Mouse (Mus musculus) cerebellum, adult (tissue): ENCODE results near the gene Tubb2b.

ENCODE experiments used
- ATAC-seq: cut with Nextera tagmentation; 2 replicates; pipeline ENCODE4 v1.9.2; 2017; ENCODE audit warnings: mild to moderate bottlenecking, moderate library complexity, mixed read lengths; ENCODE audit not compliant: insufficient number of reproducible peaks, low FRiP score, low TSS enrichment

Gene Tubb2b

GRCm38 (mm10) chr13:34130226-34130731 lies at the start of gene Tubb2b:
Gene Tubb2b (minus strand): TSS chr13:34130466.
- ATAC-seq: peak; percentile 47; the same call in 1 of the 2 replicates

DNA sequence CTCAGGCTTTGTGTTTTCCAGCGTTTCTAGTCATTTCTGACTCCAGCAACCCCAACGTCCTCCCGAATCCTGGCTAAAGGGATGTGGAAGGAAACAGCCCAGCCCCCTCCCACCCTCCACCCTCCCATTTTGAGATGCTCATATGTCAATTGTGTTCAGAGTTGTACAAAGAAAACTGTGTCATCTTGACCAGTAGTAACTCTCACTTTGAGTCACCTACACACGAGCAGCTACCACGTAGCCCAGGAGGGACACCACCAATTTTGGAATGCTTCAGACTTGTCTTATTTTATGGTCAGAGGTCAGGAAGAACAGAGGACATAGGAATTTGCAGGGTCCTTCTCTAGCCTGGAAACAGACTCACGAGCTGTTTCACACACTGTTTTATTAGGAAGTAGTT lies 43.8 kb upstream of the Tubb2b start:
- ATAC-seq: no peak

GRCm38 (mm10) chr13:34163304-34163975 lies 33.2 kb upstream of the Tubb2b start:
- peak; percentile 9 for ATAC-seq

DNA sequence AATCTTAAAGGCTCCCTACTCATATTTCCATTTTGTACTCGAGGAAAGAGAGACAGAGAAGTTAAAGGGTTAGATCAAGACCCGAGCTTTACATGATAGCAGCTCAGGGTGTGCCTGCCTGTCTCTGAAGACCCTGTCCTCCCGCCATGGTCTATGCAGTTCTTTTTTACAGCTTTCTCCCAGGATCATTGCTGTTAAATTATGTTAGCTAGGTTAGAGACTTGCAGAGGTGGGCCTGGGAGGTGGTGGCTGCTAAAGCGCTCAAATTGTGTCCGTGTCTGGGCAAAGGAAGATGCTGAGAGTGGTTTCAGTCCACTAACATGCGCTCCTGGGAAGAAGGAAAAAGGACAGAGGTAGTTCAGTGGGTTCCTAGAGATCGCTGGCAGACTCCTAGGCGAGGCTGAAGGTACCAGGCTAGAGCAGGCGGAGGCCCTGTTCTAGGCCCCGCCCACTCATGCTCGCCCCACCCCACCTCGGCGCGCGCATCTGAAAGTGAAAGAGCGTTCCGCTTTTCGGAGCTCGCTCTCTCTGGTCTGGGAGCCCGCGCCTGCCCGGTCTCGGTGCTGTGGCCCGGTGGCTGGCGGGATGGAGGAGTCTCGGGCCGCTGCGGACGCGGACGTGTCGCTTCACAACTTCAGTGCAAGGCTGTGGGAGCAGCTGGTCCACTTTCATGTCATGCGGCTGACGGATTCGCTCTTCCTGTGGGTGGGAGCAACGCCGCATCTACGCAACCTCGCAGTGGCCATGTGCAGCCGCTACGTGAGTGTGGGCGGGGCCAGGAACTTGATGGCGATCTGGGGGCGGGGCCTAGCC lies 32.4 kb upstream of the Tubb2b start, which contains the start of gene Psmg4:
TSS of gene Psmg4 (plus strand) at position 474 of the 813 bp plus-strand sequence.
- peak; percentile 92 for ATAC-seq

GRCm38 (mm10) chr13:34159926-34160325 lies 29.7 kb upstream of the Tubb2b start:
- ATAC-seq: no peak

GRCm38 (mm10) chr13:34157596-34158157 lies 27.4 kb upstream of the Tubb2b start:
- no peak for ATAC-seq

DNA sequence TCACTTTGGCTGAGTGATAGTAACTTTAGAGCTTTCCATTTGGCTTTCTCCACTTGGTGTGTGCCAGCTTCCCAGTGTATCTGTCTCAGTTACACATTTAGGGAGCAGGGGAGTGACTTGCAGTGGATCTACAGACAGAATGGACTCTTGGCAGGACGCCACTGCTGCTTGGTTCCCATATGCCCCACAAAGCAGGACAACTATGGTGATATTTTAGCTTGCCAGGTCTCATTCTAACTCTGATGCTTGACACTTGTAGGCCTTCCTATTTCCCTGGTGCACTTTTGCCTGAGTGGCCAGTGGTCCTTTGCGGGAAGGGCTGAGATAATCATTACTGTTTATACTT lies 26.5 kb upstream of the Tubb2b start:
- peak; percentile 72 for ATAC-seq

DNA sequence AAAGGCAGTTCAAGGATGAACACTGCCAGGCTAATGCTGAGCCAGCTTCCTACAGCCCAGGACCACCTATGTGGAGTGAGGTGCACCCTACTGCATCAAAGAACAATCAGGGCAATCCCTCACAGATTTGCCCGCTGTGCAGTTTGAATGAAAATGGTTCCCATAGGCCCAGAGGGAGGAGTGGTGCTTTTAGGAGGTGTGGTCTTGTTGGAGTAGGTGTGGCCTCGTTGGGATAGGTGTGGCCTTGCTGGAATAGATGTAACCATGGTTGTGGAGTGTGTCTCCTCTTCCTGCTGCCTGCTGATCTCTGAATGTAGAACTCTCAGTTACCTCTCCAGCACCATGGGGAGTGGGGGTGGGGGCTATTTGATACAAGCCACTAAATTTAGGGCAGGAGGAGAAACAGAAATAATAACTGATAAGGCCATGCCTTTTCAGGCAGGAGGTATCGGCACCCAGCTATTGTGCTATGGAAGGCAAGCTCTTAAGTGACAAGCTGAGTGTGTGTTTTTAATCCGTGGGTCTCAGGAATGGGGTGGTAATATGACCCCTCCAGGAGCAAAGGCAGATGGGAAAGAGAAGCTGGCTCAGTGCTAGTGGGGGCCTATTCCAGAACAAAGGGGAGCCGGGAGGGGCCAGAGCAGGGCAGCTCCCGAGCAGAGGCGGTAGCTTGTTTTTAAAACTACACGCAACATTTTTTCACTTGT lies 26.0 kb upstream of the Tubb2b start:
- 0 out of 2 replicates have a peak, but pooled peaks have one; percentile 1 for ATAC-seq

GRCm38 (mm10) chr13:34154931-34155272 lies 24.6 kb upstream of the Tubb2b start:
- no peak for ATAC-seq

DNA sequence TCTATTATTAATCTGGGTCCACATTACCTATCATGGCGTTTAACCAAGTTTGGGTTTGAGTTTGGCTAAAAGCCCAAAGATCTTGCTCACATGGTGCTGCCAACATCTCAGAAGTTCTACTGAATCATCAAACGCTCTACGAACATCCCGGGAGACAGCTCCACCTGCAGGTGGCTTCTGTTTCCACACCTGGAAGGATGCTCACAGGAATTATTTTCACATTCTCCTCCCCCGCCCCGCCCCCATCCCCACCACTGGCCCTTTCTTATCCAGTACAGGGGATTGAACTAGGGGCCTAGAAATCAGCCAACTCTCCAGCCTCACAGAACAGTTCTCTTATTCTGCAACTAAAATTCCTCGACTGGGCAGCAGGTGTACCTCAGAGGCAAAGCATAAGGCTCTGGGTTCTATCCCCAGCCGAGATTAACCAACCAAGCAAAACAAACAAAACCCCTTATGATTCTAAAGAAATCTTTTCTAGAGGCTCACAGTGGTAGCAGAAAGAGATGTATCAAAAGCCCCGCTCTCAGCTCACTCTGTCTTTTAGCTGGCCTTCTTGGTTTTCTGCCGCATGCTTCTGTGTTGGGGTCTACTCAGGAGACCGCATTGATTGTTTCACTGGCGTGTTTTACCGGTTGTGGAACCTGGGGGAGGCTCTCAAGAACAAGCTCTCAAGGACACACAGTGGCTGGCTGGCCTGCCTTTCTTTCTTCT lies 24.1 kb upstream of the Tubb2b start:
- 0 out of 2 replicates have a peak, but pooled peaks have one; percentile 8 for ATAC-seq

- ATAC-seq: peak; percentile 11
These were observed 23.2 kb upstream of the Tubb2b start for GRCm38 (mm10) chr13:34153254-34154011.

DNA sequence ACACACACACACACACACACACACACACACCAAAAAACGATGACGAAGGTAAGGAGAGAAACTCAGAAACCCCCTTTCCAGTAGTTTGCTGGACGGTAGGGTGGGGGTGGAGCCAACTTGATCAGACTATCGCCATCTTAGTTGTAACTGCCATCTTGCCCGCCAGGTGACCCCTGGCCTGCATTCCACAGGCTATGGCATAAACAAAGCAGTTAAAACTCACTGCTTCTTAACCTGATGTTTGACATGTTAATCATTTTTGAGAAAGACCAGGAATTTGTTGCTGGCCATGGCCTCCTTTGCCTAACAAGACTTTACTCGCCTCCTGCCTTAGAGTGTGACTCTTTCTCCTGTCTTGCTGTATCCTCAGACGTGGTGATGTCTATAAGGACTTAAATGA lies 22.4 kb upstream of the Tubb2b start:
- ATAC-seq: no peak

GRCm38 (mm10) chr13:34151425-34151824 lies 21.2 kb upstream of the Tubb2b start:
- no peak for ATAC-seq

GRCm38 (mm10) chr13:34150271-34151027 lies 20.2 kb upstream of the Tubb2b start:
- ATAC-seq: no peak

- ATAC-seq: no peak
These were observed 19.4 kb upstream of the Tubb2b start for GRCm38 (mm10) chr13:34149463-34150176.

GRCm38 (mm10) chr13:34148767-34149392 lies 18.6 kb upstream of the Tubb2b start:
- peak; percentile 68 for ATAC-seq

DNA sequence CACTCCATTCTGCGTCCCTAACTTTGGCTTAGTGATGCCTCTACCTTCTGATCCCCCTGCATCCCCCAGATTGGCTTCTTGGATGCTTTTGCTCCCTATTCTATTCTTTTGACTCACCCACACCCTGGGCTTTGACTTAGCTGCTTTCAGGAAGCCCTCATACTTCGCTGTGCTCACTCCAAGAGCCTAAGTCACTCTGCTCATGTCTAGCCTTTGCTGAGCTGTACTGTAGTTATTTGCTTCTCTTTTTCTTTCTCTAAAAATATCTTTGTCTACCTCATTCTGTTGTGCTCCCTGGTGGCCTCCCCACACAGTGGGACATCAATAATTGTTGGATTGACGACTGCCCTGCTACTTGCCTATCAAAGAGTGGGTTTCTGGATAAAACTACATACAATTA lies 17.9 kb upstream of the Tubb2b start:
- no peak for ATAC-seq
